Mouse (Mus musculus) forebrain, embryonic 15.5 days (tissue): ENCODE results near the gene Fahd1. TPM values are rescaled to one million over a fixed set of nuclear protein-coding genes. Genes with fewer than 3 reads are reported as not detected.

Source experiments
- ATAC-seq: fragments of 200-750 bp; cut with Nextera tagmentation; replicated peaks from 2 replicates; pipeline ENCODE4 v1.8.0; 2017; ENCODE audit warnings: mild to moderate bottlenecking, moderate TSS enrichment, moderate library complexity
- H3K27ac ChIP-seq: fragments of 300-500 bp; sonication (generic); replicated peaks from 2 replicates; pipeline ENCODE4 v1.5.1; 2015; ENCODE audit warnings: mild to moderate bottlenecking, inconsistent platforms
- H3K27me3 ChIP-seq: fragments of 300-500 bp; sonication (generic); 2 replicates; pipeline ENCODE4 v1.6.1; 2015; ENCODE audit warnings: inconsistent platforms
- H3K36me3 ChIP-seq: fragments of 300-500 bp; sonication (generic); 2 replicates; pipeline ENCODE4 v1.6.1; 2015; ENCODE audit warnings: mild to moderate bottlenecking, inconsistent platforms
- H3K4me1 ChIP-seq: fragments of 300-500 bp; sonication (generic); 2 replicates; pipeline ENCODE4 v1.6.1; 2015; ENCODE audit warnings: inconsistent platforms
- H3K4me2 ChIP-seq: fragments of 300-500 bp; sonication (generic); replicated peaks from 2 replicates; pipeline ENCODE4 v1.6.1; 2015; ENCODE audit warnings: mild to moderate bottlenecking, inconsistent platforms
- H3K4me3 ChIP-seq: fragments of 300-500 bp; sonication (generic); 2 replicates; pipeline ENCODE4 v1.5.1; 2015; ENCODE audit warnings: mild to moderate bottlenecking, inconsistent platforms
- H3K9ac ChIP-seq: fragments of 300-500 bp; sonication (generic); replicated peaks from 2 replicates; pipeline ENCODE4 v1.6.1; 2015; ENCODE audit warnings: mild to moderate bottlenecking, inconsistent platforms
- H3K9me3 ChIP-seq: fragments of 300-500 bp; sonication (generic); 2 replicates; pipeline ENCODE4 v1.6.1; 2016; ENCODE audit warnings: inconsistent platforms
- WGBS: fragments of 180-500 bp; shearing (Covaris S2); methylation state at CpG from one replicate; pipeline ENCODE4 v1.1.7; 2015; ENCODE audit warnings: mixed read lengths; 5-methylcytosine and 5-hydroxymethylcytosine counted together
- polyA plus RNA-seq: library from polyadenylated mRNA; unstranded; fragments of >200 nt; fragmentation: Nextera tagmentation; extraction: Ambion mirVana; gene quantifications from 2 replicates; pipeline ENCODE4 v1.2.1, GENCODE M21; 2015

Fahd1 gene
- polyA plus RNA-seq, 1 experiment from 2014 or later = 16.0 TPM

DNA sequence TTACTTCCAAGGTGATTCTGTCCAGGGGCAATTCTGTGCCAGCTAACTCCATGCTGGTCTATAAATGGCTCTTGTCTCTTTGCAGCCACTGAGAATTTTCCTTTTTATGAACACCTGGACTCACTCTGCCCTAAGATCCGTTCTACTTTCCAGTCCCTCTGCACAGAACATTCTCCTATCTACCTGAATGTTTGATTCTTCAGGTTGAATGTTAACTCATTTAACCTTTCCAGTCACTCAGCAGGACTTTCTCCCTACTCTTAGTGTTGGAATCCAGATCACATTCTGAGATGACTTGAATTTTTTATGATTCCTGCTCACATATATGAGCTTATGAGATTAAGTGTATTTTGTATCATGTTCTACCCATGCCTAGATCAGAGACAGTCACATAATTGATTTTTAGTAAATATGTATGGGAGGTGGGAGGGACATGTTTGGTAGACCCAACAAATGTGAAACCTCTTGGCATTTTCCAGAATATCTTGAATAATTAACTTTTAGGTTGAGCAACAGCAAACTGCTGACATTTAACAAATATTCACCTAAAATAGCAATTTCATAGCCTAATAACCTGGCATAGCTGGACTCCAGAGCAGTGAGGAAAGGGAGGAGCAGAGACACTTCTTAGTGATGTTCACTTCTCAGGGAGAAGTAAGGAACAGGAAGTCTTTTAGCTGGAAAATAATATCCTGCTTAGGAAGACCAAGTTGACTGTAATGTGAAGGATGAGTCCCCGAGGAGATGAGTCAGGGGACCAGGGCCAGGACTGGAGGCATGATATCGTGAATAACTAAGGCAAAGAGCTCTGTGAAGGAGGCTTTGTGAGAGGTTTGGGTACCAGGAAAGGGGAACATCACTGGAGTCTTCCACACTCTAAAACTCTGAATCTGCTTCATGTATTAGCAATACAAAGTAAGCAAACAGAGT is 28.5 kb downstream of the Fahd1 start:
- no peak for ATAC-seq
- no peak overlapping the region for H3K4me3 ChIP-seq

DNA sequence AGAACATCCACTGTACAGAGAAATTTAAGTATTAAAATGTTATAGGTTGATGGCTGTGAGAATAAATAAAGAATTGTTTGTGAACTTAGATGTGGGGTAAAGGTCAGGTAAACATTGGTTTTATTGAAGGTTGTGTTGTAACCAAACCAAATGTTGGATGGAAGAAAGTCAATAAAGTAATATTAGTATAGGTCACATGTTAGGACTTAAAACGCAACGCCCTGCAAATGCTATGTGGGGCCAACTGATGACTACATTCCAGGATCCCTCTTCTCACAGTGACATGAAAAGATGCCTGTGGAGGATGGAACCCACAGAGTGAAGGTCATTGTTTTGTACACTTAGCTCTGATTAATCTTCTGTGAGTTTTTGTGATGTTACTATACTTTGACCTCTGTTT is 30.7 kb downstream of the Fahd1 start:
- Histone ChIP-seq H3K27me3 (no peaks in the 10 kb centered on the region), H3K9ac (no peak overlapping the region), H3K9me3 (no peaks in the 10 kb centered on the region), H3K4me2 (no peak overlapping the region), H3K27ac (no peak overlapping the region), H3K4me1 (no peaks in the 10 kb centered on the region), H3K4me3 (no peak overlapping the region), H3K36me3 (no peaks in the 10 kb centered on the region)
- 65% methylated on average over 2 of the region's 2 CpGs for WGBS
- no peak for ATAC-seq

More for the DNA sequence above, 28.5 kb downstream of the Fahd1 start:
- H3K27me3 ChIP-seq = no peaks in the 10 kb centered on the region; the same call in 1 of the 2 replicates
- 62% methylated on average over 3 of the region's 3 CpGs for WGBS
- no peak overlapping the region for H3K27ac ChIP-seq
- H3K4me2 ChIP-seq = no peak overlapping the region
- no peaks in the 10 kb centered on the region for H3K36me3 ChIP-seq
- H3K9ac ChIP-seq = no peak overlapping the region
- H3K4me1 ChIP-seq = no peaks in the 10 kb centered on the region
- no peaks in the 10 kb centered on the region for H3K9me3 ChIP-seq

DNA sequence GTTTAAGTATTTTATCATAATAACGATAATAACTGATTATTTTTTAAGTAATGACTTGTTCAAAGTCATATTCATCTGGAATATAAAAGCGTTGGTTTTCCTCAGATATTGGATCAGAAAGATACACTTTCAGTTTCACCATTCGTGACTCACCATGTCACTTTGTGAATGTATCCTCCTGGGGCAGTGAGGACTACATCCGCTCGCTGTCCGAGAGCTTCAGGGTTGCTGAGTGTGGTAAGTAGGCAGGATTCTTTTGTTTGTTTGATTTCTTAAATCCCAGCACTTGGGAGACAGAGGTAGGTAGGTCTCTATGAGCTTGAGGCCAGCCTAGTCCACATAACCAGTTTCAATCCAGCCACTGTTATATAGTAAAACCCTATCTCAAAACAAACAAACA is 32.0 kb downstream of the Fahd1 start:
- H3K36me3 ChIP-seq = no peaks in the 10 kb centered on the region
- H3K9ac ChIP-seq = no peak overlapping the region
- WGBS = 53% methylated on average over 6 of the region's 6 CpGs
- H3K4me3 ChIP-seq = no peak overlapping the region
- H3K4me2 ChIP-seq = no peak overlapping the region
- ATAC-seq = no peak
- H3K9me3 ChIP-seq = no peaks in the 10 kb centered on the region
- no peaks in the 10 kb centered on the region for H3K4me1 ChIP-seq
- H3K27ac ChIP-seq = no peak overlapping the region
- peaks cover 4% of the 10 kb centered on the region; the same call in 1 of the 2 replicates for H3K27me3 ChIP-seq

DNA sequence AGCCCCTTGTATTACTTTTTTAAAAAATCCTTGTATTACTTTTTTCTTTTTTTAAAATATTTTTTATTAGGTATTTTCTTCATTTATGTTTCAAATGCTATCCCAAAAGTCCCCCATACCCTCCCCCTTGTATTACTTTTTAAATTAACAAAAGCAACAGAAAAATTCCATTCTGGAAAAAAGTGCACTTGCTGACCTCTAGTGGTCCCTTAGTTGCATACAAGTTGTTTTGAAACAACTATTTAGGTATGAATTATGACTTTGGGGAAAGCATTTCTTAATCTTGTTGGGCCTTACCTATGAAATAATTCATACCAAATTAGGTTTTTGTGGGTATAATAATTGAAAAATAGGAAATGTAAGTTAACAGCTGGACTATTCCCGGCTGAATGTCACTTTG is 32.7 kb downstream of the Fahd1 start:
- ATAC-seq = no peak
- H3K27ac ChIP-seq = no peak overlapping the region
- no peak overlapping the region for H3K4me2 ChIP-seq
- no peaks in the 10 kb centered on the region for H3K36me3 ChIP-seq
- no peak overlapping the region for H3K9ac ChIP-seq
- WGBS = 33% methylated on average over 1 of the region's 1 CpGs
- H3K9me3 ChIP-seq = no peaks in the 10 kb centered on the region
- H3K4me3 ChIP-seq = no peak overlapping the region
- H3K27me3 ChIP-seq = peaks cover 4% of the 10 kb centered on the region; the same call in 1 of the 2 replicates
- H3K4me1 ChIP-seq = no peaks in the 10 kb centered on the region

DNA sequence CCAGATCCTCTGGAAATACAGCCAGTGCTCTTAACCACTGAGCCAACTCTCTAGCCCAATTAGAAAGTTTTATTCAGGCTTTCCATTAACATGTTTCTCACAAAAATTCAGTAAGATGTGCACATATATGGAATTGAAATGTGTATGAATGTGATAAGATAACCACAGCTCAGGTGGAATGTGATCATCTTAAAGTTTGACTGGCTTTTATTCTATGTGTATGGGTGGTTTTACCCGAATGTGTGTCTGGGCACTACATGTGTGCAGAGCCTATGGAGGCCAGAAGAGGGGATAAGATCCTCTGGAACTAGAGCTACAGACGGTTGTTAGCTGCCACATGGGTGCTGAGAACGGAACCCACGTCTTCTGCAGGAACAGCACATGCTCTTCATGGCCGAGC is 34.9 kb downstream of the Fahd1 start:
- Histone ChIP-seq H3K27me3 (peaks cover 4% of the 10 kb centered on the region; the same call in 1 of the 2 replicates), H3K9ac (no peak overlapping the region), H3K4me1 (no peaks in the 10 kb centered on the region), H3K27ac (no peak overlapping the region), H3K36me3 (no peaks in the 10 kb centered on the region), H3K4me2 (no peak overlapping the region), H3K9me3 (no peaks in the 10 kb centered on the region), H3K4me3 (no peak overlapping the region)
- 83% methylated on average over 5 of the region's 5 CpGs for WGBS
- no peak for ATAC-seq

DNA sequence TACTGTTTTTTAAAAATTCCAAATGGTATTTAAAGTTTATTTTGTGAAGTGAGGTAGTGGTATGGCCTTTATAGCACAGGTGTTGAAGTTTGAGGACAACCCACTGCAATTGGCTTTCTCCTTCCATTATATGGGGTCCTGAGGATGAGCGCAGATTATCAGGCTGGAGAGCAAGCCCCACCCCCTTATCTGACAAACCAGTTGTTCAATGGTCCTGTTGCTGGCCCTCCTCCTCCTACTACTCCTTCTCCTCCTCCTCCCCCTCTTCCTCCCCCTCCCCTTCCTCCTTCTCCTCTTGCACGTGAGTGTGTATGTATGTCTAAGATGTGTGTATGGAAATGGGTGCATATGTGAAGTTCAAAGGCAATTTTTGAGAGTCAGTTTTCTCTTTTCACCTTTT is 37.9 kb downstream of the Fahd1 start:
- 41% methylated on average over 2 of the region's 2 CpGs for WGBS

DNA sequence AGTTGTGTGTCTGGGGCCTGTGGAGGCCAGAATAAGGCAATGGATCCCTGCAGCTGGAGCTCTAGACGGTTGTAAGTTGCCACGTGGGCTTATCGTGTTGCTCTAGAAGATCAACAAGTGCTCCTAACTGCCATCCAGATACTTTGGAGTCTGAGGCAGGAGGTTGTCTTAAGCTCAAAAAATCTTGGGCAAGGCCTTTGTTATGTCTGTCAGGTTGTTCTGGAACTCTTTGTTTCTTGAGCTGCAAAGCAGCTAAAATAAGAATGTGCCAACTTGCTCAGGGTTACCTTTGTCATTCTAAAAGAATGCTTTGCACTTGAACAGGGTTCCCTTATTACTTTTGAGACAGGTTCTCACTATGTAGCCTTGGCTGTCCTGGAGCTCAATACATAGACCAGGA is 39.0 kb downstream of the Fahd1 start:
- Histone ChIP-seq H3K27me3 (peaks cover 4% of the 10 kb centered on the region), H3K4me1 (no peaks in the 10 kb centered on the region), H3K27ac (no peak overlapping the region), H3K9ac (no peak overlapping the region), H3K36me3 (no peaks in the 10 kb centered on the region), H3K4me2 (no peak overlapping the region), H3K9me3 (no peaks in the 10 kb centered on the region), H3K4me3 (no peak overlapping the region)
- ATAC-seq = no peak
- WGBS = 81% methylated on average over 3 of the region's 3 CpGs

More for the DNA sequence above, 37.9 kb downstream of the Fahd1 start:
- Histone ChIP-seq H3K9me3 (no peaks in the 10 kb centered on the region), H3K36me3 (no peaks in the 10 kb centered on the region), H3K4me3 (no peak overlapping the region), H3K9ac (no peak overlapping the region), H3K4me2 (no peak overlapping the region), H3K4me1 (no peaks in the 10 kb centered on the region), H3K27ac (no peak overlapping the region), H3K27me3 (peaks cover 4% of the 10 kb centered on the region)
- no peak for ATAC-seq

DNA sequence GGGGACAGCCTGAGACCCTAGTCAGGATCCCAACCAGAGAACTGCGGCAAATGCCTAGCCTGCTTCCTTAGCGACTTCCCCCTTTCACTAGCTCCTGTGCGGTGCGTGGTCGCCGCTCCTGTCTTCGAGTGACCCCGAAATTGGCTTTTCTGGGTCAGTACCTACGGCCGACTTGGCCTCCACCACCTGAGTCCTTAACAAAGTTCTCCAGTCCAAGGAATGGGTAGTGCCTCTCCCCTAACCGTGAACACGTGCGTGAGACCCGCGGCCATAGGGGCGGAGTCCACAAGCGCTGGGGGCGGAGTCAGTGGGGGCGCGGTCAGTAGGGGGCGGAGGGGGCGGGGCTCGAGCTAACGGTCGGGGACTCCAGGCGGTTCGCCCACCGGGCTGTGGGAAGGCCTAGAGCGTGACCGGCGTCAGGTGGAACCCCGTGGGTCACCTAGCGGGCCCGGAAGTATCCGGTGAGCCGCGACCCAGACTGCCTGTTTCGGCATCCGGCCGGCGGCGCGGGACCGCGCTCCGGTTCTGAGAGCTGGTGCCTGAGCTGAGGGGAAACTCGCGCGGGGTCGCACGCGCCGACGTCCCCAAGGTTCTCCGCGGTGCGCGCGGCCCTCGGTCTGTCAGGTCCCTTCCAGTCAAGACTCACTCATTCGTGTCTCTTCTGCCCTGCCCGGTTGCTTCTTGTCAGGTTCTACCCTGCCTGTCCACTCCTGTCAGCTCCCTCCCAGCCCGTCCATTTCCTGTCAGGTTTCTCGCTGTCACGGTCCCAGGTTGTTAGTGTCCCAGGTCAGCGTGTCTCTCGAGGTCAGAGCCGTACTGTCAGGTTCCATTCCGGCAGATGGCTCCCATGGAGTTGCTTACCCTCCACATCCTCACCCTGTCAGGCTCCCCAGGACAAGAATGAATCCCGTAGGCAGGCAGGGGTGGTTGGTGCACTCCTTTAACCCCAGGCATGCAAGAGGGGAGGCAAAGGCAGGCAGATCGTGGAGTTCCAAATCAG is 45.9 kb downstream of the Fahd1 start, which contains the start of gene Meiob:
TSS of gene Meiob (plus strand) at position 338 of the 1,000 bp plus-strand sequence.
- Histone ChIP-seq H3K4me2 (peak within 1 kb of the TSS; percentile 81), H3K4me3 (peak within 1 kb of the TSS; percentile 56), H3K9ac (peak within 1 kb of the TSS; percentile 39), H3K4me1 (peaks cover 10% of the 10 kb centered on the region), H3K36me3 (no peaks in the 10 kb centered on the region), H3K27me3 (peaks cover 24% of the 10 kb centered on the region), H3K9me3 (no peaks in the 10 kb centered on the region), H3K27ac (no peak within 1 kb of the TSS)
- WGBS = under 1% methylated on average over 71 of the region's 71 CpGs
- peak; percentile 64 for ATAC-seq

DNA sequence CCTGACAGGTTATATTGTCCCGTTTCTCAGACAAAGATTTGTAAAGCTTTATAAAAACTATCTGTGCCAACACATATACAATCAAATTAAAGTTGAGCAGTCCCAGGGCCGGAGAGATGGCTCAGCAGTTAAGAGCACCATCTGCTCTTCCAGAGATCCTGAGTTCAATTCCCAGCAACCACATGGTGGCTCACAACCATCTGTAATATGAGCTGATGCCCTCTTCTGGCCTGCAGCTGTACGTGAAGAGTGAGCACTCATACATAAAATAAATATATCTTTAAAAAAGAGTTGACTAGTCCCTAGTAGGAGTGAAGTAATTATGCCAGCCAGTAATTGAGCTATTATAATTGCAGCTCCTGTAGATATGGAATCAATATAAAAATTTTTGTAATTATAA is 49.6 kb downstream of the Fahd1 start:
- no peak overlapping the region for H3K9ac ChIP-seq
- no peak overlapping the region for H3K4me3 ChIP-seq
- no peak for ATAC-seq
- H3K9me3 ChIP-seq = no peaks in the 10 kb centered on the region
- no peak overlapping the region for H3K4me2 ChIP-seq
- H3K27me3 ChIP-seq = peaks cover 20% of the 10 kb centered on the region
- no peak overlapping the region for H3K27ac ChIP-seq
- peaks cover 10% of the 10 kb centered on the region for H3K4me1 ChIP-seq
- 56% methylated on average over 3 of the region's 3 CpGs for WGBS
- no peaks in the 10 kb centered on the region for H3K36me3 ChIP-seq

DNA sequence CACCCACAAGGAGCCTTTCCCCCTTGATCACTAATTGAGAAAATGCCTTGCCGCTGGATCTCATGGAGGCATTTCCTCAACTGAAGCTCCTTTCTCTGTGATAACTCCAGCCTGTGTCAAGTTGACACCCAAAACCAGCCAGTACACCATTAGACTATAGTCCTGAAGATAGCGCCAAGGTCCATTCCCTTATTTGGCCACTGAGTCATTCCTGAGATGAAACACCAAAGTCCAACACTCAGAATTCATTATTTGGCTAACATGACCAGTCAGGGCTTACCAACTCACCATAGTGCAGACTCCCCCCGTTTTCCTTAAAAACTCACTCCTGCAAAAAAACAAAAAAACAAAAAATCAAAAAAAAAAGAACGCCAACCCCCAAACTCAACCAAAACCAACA is 50.7 kb downstream of the Fahd1 start:
- no peak for ATAC-seq
- no peaks in the 10 kb centered on the region for H3K9me3 ChIP-seq
- 94% methylated on average over 4 of the region's 4 CpGs for WGBS

More for the DNA sequence above, 50.7 kb downstream of the Fahd1 start:
- peaks cover 7% of the 10 kb centered on the region for H3K4me1 ChIP-seq
- H3K4me2 ChIP-seq = no peak overlapping the region
- no peaks in the 10 kb centered on the region for H3K36me3 ChIP-seq
- no peak overlapping the region for H3K4me3 ChIP-seq
- no peak overlapping the region for H3K27ac ChIP-seq
- H3K27me3 ChIP-seq = peaks cover 11% of the 10 kb centered on the region; the same call in 1 of the 2 replicates
- H3K9ac ChIP-seq = no peak overlapping the region
